Mouse (Mus musculus): ENCODE measurements around the gene Ucp2. TPM values are rescaled to one million over a fixed set of nuclear protein-coding genes. Genes with fewer than 3 reads are reported as not detected.

The Ucp2 gene
- polyA plus RNA-seq, 1 experiment, result 172 TPM

DNA sequence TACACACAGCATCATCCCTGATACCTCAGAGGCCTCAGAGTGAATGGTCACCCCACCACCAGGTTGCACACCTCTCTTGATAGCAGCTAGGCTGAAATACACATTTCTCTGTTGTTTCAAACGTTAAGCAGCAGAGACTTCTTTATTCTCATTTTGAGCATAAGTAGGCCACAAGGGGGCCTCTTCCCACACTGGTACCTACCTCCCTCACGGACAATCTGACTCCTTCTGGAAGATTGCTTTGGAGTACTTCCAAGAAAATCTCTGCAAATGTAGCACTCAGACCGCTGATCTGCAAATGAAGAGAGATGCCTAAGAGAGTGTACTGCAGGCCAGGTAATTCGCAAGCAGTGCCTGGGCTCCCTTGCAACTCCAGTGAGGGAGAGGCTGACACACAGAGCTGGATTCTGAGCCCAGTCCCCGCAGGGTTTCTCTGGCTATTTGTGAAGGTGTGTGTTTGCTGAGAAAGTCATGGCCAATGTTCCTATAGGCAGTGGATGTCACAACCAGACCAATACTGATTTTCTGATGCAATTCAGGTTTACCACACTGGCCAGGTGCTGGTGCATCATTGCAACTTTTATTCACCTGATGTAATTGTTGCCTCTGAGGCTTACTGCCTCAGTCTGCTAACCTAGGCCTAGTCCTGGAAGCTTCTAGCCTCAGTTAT, 57.3 kb downstream of the Ucp2 start:
- H3K27me3 ChIP-seq (replicated peaks; ENCODE audit: control insufficient read depth, insufficient read depth, low read length), result no peaks in the 10 kb centered on the region
- H3K4me1 ChIP-seq (ENCODE audit: control insufficient read depth, insufficient read depth, low read length), result no peaks in the 10 kb centered on the region
- DNase-seq, result peak; percentile 40
- no peak overlapping the region for H3K27ac ChIP-seq (ENCODE audit: insufficient read depth, low read depth, low read length)
- H3K36me3 ChIP-seq (ENCODE audit: control insufficient read depth, insufficient read depth, low read length), result no peaks in the 10 kb centered on the region
- TF ChIP-seq CTCF (conservative IDR thresholded peaks at IDR 0.05; ENCODE audit: insufficient read depth, insufficient read length, low read depth, low read length), result 0 out of 2 replicates have a peak, but pooled peaks have one; percentile 26
- TF ChIP-seq POLR2A (IDR thresholded peaks at IDR 0.05; ENCODE audit: low read depth, low read length), result no peak
- whole genome bisulfite sequencing, result 43% methylated on average over 5 of the region's 5 CpGs
- no peak overlapping the region for H3K4me3 ChIP-seq (ENCODE audit: insufficient read depth, low read depth, low read length)

Other genes with a start within 250 kb of the Ucp2 start
- 0.19 and 0.22 TPM in 2 replicates for gene P4ha3, start 207.8 kb upstream of the Ucp2 start, polyA plus RNA-seq (2012; rRNA removed)
- 16.7 and 16.8 TPM in 2 replicates for gene C2cd3, start 121.1 kb upstream of the Ucp2 start, polyA plus RNA-seq (2012; rRNA removed)
- gene Ppme1, start 121.0 kb upstream of the Ucp2 start, polyA plus RNA-seq (2012; rRNA removed), result 94.0 and 100 TPM in 2 replicates
- gene Ucp3, start 20.3 kb upstream of the Ucp2 start, polyA plus RNA-seq (2012; rRNA removed), result 4.0 and 5.0 TPM in 2 replicates
- 0.36 and 0.58 TPM in 2 replicates for gene Dnajb13, start 21.6 kb downstream of the Ucp2 start, polyA plus RNA-seq (2012; rRNA removed)
- gene Coa4, start 43.7 kb downstream of the Ucp2 start, polyA plus RNA-seq (2012; rRNA removed), result 12.6 and 16.1 TPM in 2 replicates
- 21.1 and 21.4 TPM in 2 replicates for gene Rab6a, start 114.1 kb downstream of the Ucp2 start, polyA plus RNA-seq (2012; rRNA removed)
- gene Mrpl48, start 115.0 kb downstream of the Ucp2 start, polyA plus RNA-seq (2012; rRNA removed), result 21.0 and 27.5 TPM in 2 replicates
- 37.3 and 44.9 TPM in 2 replicates for gene Plekhb1, start 169.1 kb downstream of the Ucp2 start, polyA plus RNA-seq (2012; rRNA removed)
- 47.1 and 65.7 TPM in 2 replicates for gene Fam168a, start 213.3 kb downstream of the Ucp2 start, polyA plus RNA-seq (2012; rRNA removed)